Mouse (Mus musculus): Measurements from ENCODE around the gene Slc39a13. TPM values are rescaled to one million over a fixed set of nuclear protein-coding genes. Genes with fewer than 3 reads are reported as not detected.
"Not testable (repeated sequence)": the region's sequence is repeated elsewhere in the genome, so short reads cannot be mapped to it uniquely, and the experiment has no call there.

Slc39a13 gene
- polyA plus RNA-seq, 1 experiment from 2014 or later: 15.3 TPM

DNA sequence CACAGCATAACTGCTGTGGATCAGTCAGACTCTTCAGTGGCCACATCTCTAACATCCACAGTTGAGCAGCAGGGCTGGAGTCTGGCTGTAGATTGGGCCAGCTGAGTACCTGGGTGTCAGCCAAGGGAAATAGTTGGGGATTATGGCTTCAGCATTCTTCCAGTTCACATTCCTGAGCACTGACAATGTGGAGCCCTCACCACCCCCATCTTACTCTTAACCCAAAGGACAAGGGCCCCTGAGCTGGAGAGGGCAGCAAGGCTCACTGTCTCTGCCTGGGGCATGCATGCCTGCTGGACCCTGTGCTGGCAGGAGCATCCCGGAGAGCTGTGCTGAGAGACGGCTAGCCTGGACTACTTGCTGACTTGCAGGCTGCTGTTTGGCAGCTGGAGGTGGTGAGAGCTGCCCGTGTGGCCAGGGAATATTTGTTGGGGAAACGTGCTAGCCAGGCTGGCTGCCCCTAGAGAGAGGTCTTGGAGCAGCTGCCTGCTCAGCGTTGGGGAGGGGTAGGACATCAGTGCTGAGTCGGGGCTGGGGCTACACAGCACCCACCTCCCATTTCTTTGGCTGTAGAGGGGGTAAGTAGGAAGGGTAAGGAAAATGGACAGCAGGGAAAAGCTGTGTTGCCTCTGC is 8.3 kb downstream of the Slc39a13 start:
- ATAC-seq: no peak
- Histone ChIP-seq H3K36me3 (peaks cover 86% of the 10 kb centered on the region), H3K27me3 (replicated peaks) (no peaks in the 10 kb centered on the region), H3K4me2 (no peak overlapping the region), H3K9me3 (replicated peaks) (no peaks in the 10 kb centered on the region), H3K4me3 (no peak overlapping the region), H3K4me1 (peaks cover 26% of the 10 kb centered on the region), H3K9ac (peak overlapping the region; percentile 28; the same call in 1 of the 2 replicates), H3K27ac (peak overlapping the region; percentile 89)
- WGBS (ENCODE audit: insufficient replicate concordance): 81% methylated on average over 6 of the region's 6 CpGs

DNA sequence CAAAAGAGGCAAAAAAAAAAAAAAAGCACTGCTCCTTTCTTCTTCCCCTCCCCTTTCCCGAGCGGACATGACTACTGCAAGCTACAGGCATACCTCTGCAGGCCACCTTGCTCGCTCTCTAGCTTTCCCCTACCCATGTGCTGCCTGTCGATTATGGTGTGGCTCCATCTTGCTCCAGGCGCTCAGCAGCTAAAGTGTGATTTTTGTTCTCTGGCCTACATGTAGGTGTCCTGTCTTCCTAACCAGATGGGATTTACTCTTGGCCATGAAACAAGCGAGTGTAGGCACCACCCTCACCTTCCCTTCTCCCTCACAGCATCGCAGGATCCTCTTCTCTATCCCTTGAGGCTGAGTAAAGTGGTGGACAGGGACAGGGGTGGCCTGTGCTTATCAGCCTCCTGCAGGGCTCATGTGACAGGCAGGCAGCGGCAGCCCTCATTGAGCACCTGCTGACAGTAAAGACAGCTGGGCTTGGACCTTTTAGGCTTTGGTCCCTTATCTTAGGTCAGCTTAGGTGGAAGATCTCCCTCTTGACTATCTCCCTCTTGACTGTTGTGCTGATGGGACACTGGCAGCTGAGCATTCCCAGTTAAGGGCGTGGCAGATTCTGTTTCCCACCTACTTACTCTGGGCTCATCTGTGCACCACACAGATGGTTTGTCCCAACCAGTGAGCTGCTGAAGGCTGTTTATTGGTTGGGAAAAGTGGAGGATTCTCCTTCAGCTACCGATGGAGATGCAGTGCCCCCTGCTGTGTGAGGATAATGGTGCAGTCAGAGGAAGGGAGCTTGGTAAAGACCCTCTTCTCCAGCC is 9.5 kb downstream of the Slc39a13 start:
- H3K27me3 ChIP-seq (replicated peaks): no peaks in the 10 kb centered on the region
- H3K36me3 ChIP-seq: peaks cover 92% of the 10 kb centered on the region
- H3K27ac ChIP-seq: peak overlapping the region; percentile 89
- H3K4me1 ChIP-seq: peaks cover 31% of the 10 kb centered on the region
- peak overlapping the region; percentile 28; the same call in 1 of the 2 replicates for H3K9ac ChIP-seq
- 55% methylated on average over 10 of the region's 10 CpGs for WGBS (ENCODE audit: insufficient replicate concordance)
- peak; percentile 92 for ATAC-seq
- no peaks in the 10 kb centered on the region for H3K9me3 ChIP-seq (replicated peaks)
- peak overlapping the region; percentile 39 for H3K4me2 ChIP-seq
- H3K4me3 ChIP-seq: no peak overlapping the region

DNA sequence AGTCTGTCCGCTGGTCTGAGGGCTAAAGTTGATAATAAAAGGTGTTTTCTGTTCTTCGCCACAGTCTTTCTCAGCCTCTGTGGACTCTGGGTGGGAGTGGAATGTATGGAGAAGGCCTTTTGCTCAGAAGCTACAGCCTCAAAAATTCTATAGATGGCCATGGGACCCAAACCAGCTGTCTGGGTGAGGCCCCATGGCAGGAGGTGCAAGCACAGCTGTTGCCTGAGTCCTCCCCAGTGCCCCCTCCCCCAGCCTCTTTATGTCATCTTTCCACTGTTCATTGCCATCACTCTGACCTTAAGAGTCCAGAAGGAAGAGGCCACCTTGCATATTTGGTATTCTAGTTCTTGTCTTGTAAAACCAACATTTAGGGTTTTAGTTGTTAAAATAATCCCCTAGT is 10.8 kb downstream of the Slc39a13 start:
- no peak overlapping the region for H3K4me3 ChIP-seq

DNA sequence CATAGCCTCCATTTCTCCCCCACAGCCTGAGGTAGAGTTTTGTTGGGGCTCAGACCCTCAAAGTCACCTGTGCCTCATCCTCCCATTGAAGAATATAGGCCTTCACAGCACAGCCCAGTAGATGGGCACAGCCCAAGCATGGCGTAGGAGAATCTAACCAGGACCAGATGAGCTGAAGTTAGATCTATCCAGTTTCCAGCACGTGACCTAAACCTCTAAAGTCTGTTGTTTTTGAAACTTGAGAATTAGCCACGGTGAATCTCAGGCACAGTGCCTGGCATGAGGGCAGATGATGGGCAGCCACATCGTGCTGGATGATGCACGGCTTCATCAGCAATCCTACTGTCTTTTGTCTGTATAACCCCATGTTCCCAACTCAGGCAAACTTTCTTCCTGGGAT is 11.8 kb downstream of the Slc39a13 start:
- Histone ChIP-seq H3K9ac (no peak overlapping the region), H3K36me3 (peaks cover 84% of the 10 kb centered on the region), H3K9me3 (replicated peaks) (no peaks in the 10 kb centered on the region), H3K4me3 (no peak overlapping the region), H3K4me2 (no peak overlapping the region), H3K27me3 (replicated peaks) (no peaks in the 10 kb centered on the region), H3K27ac (no peak overlapping the region), H3K4me1 (peaks cover 43% of the 10 kb centered on the region)
- 89% methylated on average over 5 of the region's 5 CpGs for WGBS (ENCODE audit: insufficient replicate concordance)
- no peak for ATAC-seq

More for the DNA sequence above, 10.8 kb downstream of the Slc39a13 start:
- 90% methylated on average over 2 of the region's 2 CpGs for WGBS (ENCODE audit: insufficient replicate concordance)
- no peak for ATAC-seq
- Histone ChIP-seq H3K4me2 (no peak overlapping the region), H3K27me3 (replicated peaks) (no peaks in the 10 kb centered on the region), H3K36me3 (peaks cover 93% of the 10 kb centered on the region), H3K27ac (peak overlapping the region; percentile 11; the same call in 1 of the 2 replicates), H3K9ac (no peak overlapping the region), H3K4me1 (peaks cover 43% of the 10 kb centered on the region), H3K9me3 (replicated peaks) (no peaks in the 10 kb centered on the region)

DNA sequence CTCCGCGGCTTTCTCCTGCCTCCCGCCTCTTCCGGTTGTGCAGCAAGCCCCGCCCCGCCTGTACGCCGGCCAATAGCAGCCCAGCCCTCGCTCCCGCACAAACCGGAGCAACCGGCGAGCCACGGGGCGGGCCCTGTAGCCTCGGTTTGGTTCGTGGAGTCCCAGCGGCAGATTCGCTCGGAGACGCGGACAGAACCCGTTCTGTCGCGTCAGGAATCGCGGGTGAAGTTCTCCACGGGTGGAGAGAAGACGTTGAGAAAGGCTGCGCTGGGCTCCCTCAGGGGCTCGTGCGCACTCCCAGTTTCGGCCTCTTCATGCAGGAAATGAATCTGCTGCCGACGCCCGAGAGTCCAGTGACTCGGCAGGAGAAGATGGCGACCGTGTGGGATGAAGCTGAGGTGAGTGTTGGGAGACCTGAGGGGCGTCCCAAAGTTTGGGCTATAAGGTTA is 16.3 kb downstream of the Slc39a13 start, which contains the start of gene Psmc3:
Gene Psmc3 (plus strand): TSS at position 76 of the 449 bp plus-strand sequence.
- H3K27ac ChIP-seq: peak within 1 kb of the TSS; percentile 81
- peaks cover 42% of the 10 kb centered on the region for H3K36me3 ChIP-seq
- H3K27me3 ChIP-seq (replicated peaks): no peaks in the 10 kb centered on the region
- peak within 1 kb of the TSS; percentile 93 for H3K4me3 ChIP-seq
- H3K4me2 ChIP-seq: peak within 1 kb of the TSS; percentile 84
- WGBS (ENCODE audit: insufficient replicate concordance): under 1% methylated on average over 40 of the region's 40 CpGs
- peak within 1 kb of the TSS; percentile 90 for H3K9ac ChIP-seq
- H3K9me3 ChIP-seq (replicated peaks): no peaks in the 10 kb centered on the region
- peaks cover 35% of the 10 kb centered on the region for H3K4me1 ChIP-seq
- peak; percentile 98 for ATAC-seq

DNA sequence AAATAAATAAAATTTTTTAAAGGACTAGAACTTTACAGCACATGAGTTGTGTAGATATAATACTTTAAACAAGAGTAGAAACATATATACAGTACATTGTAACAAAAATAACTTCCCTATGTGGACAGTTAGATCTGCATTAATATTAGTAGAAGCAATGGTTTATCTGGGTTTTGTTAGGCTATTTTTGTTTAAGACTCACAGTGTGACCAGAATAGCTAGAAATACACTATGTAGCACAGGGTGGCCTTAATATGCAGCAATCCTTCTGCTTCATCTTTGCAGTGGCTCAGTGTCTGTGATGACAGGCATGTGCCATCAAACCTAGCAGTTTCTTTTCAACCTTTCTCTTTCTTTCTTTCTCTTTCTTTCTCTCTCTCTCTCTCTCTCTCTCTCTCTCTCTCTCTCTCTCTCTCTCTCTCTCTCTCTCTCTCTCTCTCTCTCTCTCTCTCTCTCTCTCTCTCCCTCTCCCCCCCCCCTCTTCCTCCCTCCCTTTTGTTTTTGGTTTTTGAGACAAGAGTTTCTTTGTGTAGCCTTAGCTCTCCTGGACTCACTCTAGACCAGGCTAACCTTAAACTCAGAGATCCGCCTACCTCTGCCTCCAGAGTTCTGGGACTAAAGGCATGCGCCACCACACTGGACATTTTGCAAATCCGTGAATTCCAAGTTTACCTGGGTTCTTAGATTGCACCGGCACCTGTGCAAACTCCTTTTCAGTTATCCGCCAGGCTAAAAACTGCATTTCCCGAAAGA is 16.9 kb downstream of the Slc39a13 start:
- Histone ChIP-seq H3K4me1 (peaks cover 35% of the 10 kb centered on the region), H3K36me3 (peaks cover 36% of the 10 kb centered on the region), H3K4me2 (peak overlapping the region; percentile 84), H3K9ac (peak overlapping the region; percentile 90), H3K4me3 (peak overlapping the region; percentile 93), H3K9me3 (replicated peaks) (no peaks in the 10 kb centered on the region), H3K27ac (peak overlapping the region; percentile 81), H3K27me3 (replicated peaks) (no peaks in the 10 kb centered on the region)
- ATAC-seq: peak; percentile 42
- under 1% methylated on average over 6 of the region's 6 CpGs for WGBS (ENCODE audit: insufficient replicate concordance)

DNA sequence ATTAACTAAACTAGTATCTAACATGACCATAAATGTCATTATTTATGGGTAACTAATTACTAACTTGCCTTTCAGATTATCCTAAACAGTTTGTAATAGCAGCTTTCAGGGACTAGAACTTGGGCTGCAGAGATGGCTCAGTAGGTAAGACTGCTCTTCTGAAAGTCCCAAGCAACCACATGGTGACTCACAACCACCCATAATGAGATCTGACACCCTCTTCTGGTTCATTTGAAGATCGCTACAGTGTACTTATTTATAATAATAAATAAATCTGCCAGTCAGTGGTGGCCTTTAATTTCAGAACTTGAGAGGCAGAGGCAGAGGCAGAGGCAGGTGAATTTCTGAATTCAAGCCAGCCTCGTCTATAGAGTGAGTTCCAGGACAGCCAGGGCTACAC is 17.5 kb downstream of the Slc39a13 start:
- no peak for ATAC-seq
- H3K9me3 ChIP-seq (replicated peaks): no peaks in the 10 kb centered on the region
- peak overlapping the region; percentile 84 for H3K4me2 ChIP-seq
- H3K4me1 ChIP-seq: peaks cover 35% of the 10 kb centered on the region
- WGBS (ENCODE audit: insufficient replicate concordance): 48% methylated on average over 2 of the region's 2 CpGs
- peak overlapping the region; percentile 93; the same call in 1 of the 2 replicates for H3K4me3 ChIP-seq
- H3K27ac ChIP-seq: 0 out of 2 replicates have a peak overlapping the region, but pooled peaks have one; percentile 81
- H3K27me3 ChIP-seq (replicated peaks): no peaks in the 10 kb centered on the region
- H3K9ac ChIP-seq: peak overlapping the region; percentile 25; the same call in 1 of the 2 replicates
- H3K36me3 ChIP-seq: peaks cover 30% of the 10 kb centered on the region

DNA sequence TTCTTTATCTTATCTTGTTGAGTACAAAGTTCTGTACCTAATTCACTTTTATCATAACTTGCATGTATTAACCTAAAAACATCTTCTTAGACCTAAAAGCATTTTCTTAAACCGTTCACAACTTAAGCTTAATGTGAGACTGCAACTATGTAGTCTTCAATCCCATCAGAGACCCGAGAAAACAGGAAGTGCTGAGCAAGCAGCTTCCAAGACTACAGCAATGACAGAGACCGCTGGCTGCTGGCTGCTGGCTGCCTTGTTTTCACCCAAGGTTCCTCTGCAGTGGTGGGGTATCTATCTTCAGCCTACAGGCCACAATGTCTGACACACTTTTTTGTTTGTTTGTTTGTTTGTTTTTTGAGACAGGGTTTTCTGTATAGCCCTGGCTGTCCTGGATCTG is 18.3 kb downstream of the Slc39a13 start:
- no peak overlapping the region for H3K9ac ChIP-seq
- H3K27me3 ChIP-seq (replicated peaks): no peaks in the 10 kb centered on the region
- peaks cover 41% of the 10 kb centered on the region for H3K4me1 ChIP-seq
- 0 out of 2 replicates have a peak overlapping the region, but pooled peaks have one; percentile 0 for H3K27ac ChIP-seq
- no peaks in the 10 kb centered on the region for H3K9me3 ChIP-seq (replicated peaks)
- ATAC-seq: no peak
- peaks cover 21% of the 10 kb centered on the region for H3K36me3 ChIP-seq
- 0 out of 2 replicates have a peak overlapping the region, but pooled peaks have one; percentile 11 for H3K4me2 ChIP-seq
- WGBS (ENCODE audit: insufficient replicate concordance): 35% methylated on average over 3 of the region's 3 CpGs
- no peak overlapping the region for H3K4me3 ChIP-seq

DNA sequence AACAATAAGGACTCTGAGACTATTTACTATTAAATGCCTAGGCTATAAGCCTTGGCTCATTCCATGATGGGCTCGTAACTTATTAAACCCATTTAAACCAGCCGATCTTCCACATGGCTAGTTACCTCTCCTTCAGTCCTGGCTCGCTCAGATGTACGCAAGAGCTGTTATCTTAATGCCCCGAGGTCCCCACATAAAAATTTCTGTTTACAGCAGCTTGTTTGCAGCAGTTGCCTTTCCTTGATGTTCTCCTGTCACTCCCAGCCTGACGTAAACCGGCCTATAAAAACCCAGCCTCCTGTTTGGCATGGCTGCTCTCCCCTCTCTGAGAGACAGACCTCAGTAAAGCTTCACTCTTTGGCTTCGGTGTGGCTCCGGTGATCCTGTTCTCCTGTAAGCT is 22.9 kb downstream of the Slc39a13 start:
- H3K27me3 ChIP-seq (replicated peaks): no peaks in the 10 kb centered on the region
- ATAC-seq: no peak
- no peak overlapping the region for H3K9ac ChIP-seq
- no peak overlapping the region for H3K4me3 ChIP-seq
- peaks cover 57% of the 10 kb centered on the region for H3K4me1 ChIP-seq
- H3K36me3 ChIP-seq: no peaks in the 10 kb centered on the region
- no peak overlapping the region for H3K27ac ChIP-seq
- H3K9me3 ChIP-seq (replicated peaks): no peaks in the 10 kb centered on the region
- no peak overlapping the region for H3K4me2 ChIP-seq
- 73% methylated on average over 9 of the region's 9 CpGs for WGBS (ENCODE audit: insufficient replicate concordance)

DNA sequence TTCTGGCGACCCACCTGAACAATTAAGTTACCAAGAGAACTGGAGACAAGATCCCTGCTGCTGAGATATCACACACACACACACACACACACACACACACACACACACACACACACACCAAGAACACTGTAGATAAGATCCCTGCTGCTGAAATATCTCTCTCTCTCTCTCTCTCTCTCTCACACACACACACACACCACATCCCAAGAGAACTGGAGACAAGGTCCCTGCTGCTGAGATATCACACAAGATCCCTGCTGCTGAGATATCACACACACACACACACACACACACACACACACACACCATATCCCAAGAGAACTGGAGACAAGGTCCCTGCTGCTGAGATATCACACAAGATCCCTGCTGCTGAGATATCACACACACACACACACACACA is 24.4 kb downstream of the Slc39a13 start:
- H3K27me3 ChIP-seq (replicated peaks); H3K36me3 ChIP-seq; H3K4me3 ChIP-seq; H3K9ac ChIP-seq; H3K4me2 ChIP-seq; H3K9me3 ChIP-seq (replicated peaks): not testable (repeated sequence)
- 40% methylated on average over 1 of the region's 1 CpGs for WGBS (ENCODE audit: insufficient replicate concordance)
- ATAC-seq: peak; percentile 72
- Histone ChIP-seq H3K4me1 (peaks cover 51% of the 10 kb centered on the region), H3K27ac (peak overlapping the region; percentile 57)

DNA sequence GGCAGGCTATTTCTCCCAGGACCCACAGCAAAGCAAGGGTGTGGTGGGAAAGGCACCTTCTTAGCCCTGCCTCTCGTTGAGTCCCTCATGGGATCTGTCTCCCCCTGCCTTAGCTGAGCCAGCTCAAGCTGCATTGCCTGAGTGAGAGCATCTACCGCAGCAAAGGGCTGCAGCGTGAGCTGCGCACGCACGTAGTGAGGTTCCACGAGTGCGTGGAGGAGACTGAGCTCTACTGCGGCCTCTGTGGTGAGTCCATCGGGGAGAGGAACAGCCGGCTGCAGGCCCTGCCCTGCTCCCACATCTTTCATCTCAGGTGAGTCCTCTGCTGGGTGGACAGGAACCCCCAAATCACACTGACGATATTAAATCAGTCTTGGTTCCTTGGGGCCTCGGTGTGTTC is 25.5 kb downstream of the Slc39a13 start:
- Histone ChIP-seq H3K9ac (no peak overlapping the region), H3K4me3 (no peak overlapping the region), H3K4me1 (peaks cover 51% of the 10 kb centered on the region), H3K27ac (no peak overlapping the region), H3K27me3 (replicated peaks) (no peaks in the 10 kb centered on the region), H3K9me3 (replicated peaks) (no peaks in the 10 kb centered on the region), H3K4me2 (no peak overlapping the region), H3K36me3 (no peaks in the 10 kb centered on the region)
- WGBS (ENCODE audit: insufficient replicate concordance): 74% methylated on average over 13 of the region's 13 CpGs
- no peak for ATAC-seq
